Mouse (Mus musculus) thymus, adult 2 months (tissue): ENCODE data around the gene Nr3c2.

Experiments used
- CTCF ChIP-seq: fragments of 200-500 bp; IDR thresholded peaks from 2 replicates; pipeline ENCODE4 v1.5.1; 2012; ENCODE audit warnings: mild to moderate bottlenecking, control low read depth, low read length, moderate library complexity, borderline replicate concordance; ENCODE audit not compliant: control insufficient read depth, poor library complexity, insufficient read depth; ENCODE audit errors: extremely low read depth
- POLR2A ChIP-seq: fragments of 200-500 bp; IDR thresholded peaks from 2 replicates; pipeline ENCODE4 v1.6.1; 2012; ENCODE audit warnings: mild to moderate bottlenecking, low read length, control low read depth, moderate library complexity; ENCODE audit not compliant: control insufficient read depth, poor library complexity, insufficient read depth; ENCODE audit errors: extremely low read depth

DNA sequence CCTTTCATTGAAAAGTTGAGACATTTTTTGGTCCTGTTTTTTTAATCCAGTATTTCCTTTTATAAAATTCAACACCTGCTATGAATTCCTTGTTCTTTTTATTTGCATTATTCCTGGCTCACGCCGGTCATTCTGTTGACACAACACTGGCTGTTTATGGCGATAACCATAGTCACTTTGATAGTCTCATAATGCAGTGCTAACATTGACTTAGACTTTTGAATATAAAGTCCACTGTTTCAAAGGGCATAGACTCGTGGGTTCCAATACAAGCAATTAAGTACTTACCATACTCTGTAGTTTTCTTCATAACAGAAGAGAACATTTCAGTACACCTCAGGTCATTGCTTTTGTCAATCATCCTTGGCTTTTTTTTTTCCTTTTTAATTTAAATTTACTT is 14.0 kb downstream of the Nr3c2 start:
- TF ChIP-seq POLR2A = no peak
- no peak for TF ChIP-seq CTCF
